Mouse (Mus musculus) intestine, embryonic 16.5 days (tissue): ENCODE results near the gene Ufm1. TPM values are rescaled to one million over a fixed set of nuclear protein-coding genes. Genes with fewer than 3 reads are reported as not detected.

ENCODE experiments used
- ATAC-seq: fragments of 200-750 bp; cut with Nextera tagmentation; 2 replicates; pipeline ENCODE4 v1.8.0; 2017; ENCODE audit warnings: moderate TSS enrichment, moderate library complexity
- H3K27ac ChIP-seq: fragments of 300-500 bp; sonication (generic); 2 replicates; pipeline ENCODE4 v1.5.1; 2014; ENCODE audit warnings: mild to moderate bottlenecking, low read length
- H3K27me3 ChIP-seq: fragments of 300-500 bp; sonication (generic); replicated peaks from 2 replicates; pipeline ENCODE4 v1.6.1; 2014; ENCODE audit warnings: low read length, control low read depth, mixed read lengths; ENCODE audit not compliant: control insufficient read depth, insufficient read depth
- H3K36me3 ChIP-seq: fragments of 300-500 bp; sonication (generic); 2 replicates; pipeline ENCODE4 v1.6.1; 2014; ENCODE audit warnings: low read length, control low read depth; ENCODE audit not compliant: control insufficient read depth, insufficient read depth
- H3K4me1 ChIP-seq: fragments of 300-500 bp; sonication (generic); 2 replicates; pipeline ENCODE4 v1.6.1; 2014; ENCODE audit warnings: low read length, control low read depth, mixed read lengths; ENCODE audit not compliant: control insufficient read depth, insufficient read depth
- H3K4me2 ChIP-seq: fragments of 300-500 bp; sonication (generic); 2 replicates; pipeline ENCODE4 v1.6.1; 2014; ENCODE audit warnings: low read depth, low read length, control low read depth
- H3K4me3 ChIP-seq: fragments of 300-500 bp; sonication (generic); 2 replicates; pipeline ENCODE4 v1.5.1; 2014; ENCODE audit warnings: mild to moderate bottlenecking, low read length
- H3K9ac ChIP-seq: fragments of 300-500 bp; sonication (generic); 2 replicates; pipeline ENCODE4 v1.6.1; 2014; ENCODE audit warnings: low read depth, low read length
- H3K9me3 ChIP-seq: fragments of 300-500 bp; sonication (generic); 2 replicates; pipeline ENCODE4 v1.6.1; 2016; ENCODE audit warnings: low read length, control low read depth; ENCODE audit not compliant: control insufficient read depth
- WGBS: fragments of 180-500 bp; shearing (Covaris S2); extraction: QIAGEN DNeasy Blood & Tissue Kit; methylation state at CpG from one replicate; pipeline ENCODE4 v1.1.7; 2014; 5-methylcytosine and 5-hydroxymethylcytosine counted together
- polyA plus RNA-seq: library from polyadenylated mRNA; unstranded; fragments of >200 nt; fragmentation: Nextera tagmentation; extraction: Ambion mirVana; gene quantifications from 2 replicates; pipeline ENCODE4 v1.2.1, GENCODE M21; 2015

The Ufm1 gene
- polyA plus RNA-seq, 1 experiment from 2014 or later = 127 TPM

GRCm38 (mm10) chr3:53847726-53848125 lies 15.9 kb downstream of the Ufm1 start:
- H3K27ac ChIP-seq = no peak overlapping the region
- H3K9me3 ChIP-seq = no peaks in the 10 kb centered on the region
- no peaks in the 10 kb centered on the region for H3K27me3 ChIP-seq
- no peak for ATAC-seq
- H3K4me3 ChIP-seq = no peak overlapping the region
- 76% methylated on average over 4 of the region's 4 CpGs for WGBS
- H3K36me3 ChIP-seq = no peaks in the 10 kb centered on the region
- H3K9ac ChIP-seq = no peak overlapping the region
- no peaks in the 10 kb centered on the region for H3K4me1 ChIP-seq
- H3K4me2 ChIP-seq = no peak overlapping the region

- Histone ChIP-seq H3K9ac (no peak overlapping the region), H3K36me3 (no peaks in the 10 kb centered on the region), H3K9me3 (no peaks in the 10 kb centered on the region), H3K27ac (no peak overlapping the region), H3K4me1 (no peaks in the 10 kb centered on the region), H3K27me3 (no peaks in the 10 kb centered on the region), H3K4me3 (no peak overlapping the region), H3K4me2 (no peak overlapping the region)
- ATAC-seq = no peak
- WGBS = 50% methylated on average over 7 of the region's 7 CpGs
These were observed 17.3 kb downstream of the Ufm1 start for GRCm38 (mm10) chr3:53846206-53846928.

- H3K27ac ChIP-seq = no peak within 1 kb of the TSS
These were observed 18.8 kb downstream of the Ufm1 start, which contains the start of gene Gm10985 for GRCm38 (mm10) chr3:53844786-53845185. TSS of gene Gm10985 (plus strand) at chr3:53845086.

GRCm38 (mm10) chr3:53834238-53834637 lies 29.4 kb downstream of the Ufm1 start:
- Histone ChIP-seq H3K4me2 (no peak overlapping the region), H3K9ac (no peak overlapping the region), H3K4me3 (no peak overlapping the region), H3K36me3 (no peaks in the 10 kb centered on the region), H3K27ac (no peak overlapping the region), H3K27me3 (no peaks in the 10 kb centered on the region), H3K4me1 (no peaks in the 10 kb centered on the region), H3K9me3 (no peaks in the 10 kb centered on the region)
- ATAC-seq = no peak
- WGBS = 69% methylated on average over 2 of the region's 2 CpGs

More at GRCm38 (mm10) chr3:53844786-53845185, 18.8 kb downstream of the Ufm1 start, which contains the start of gene Gm10985:
- Histone ChIP-seq H3K4me2 (no peak within 1 kb of the TSS), H3K4me1 (no peaks in the 10 kb centered on the region), H3K9me3 (no peaks in the 10 kb centered on the region), H3K9ac (no peak within 1 kb of the TSS), H3K4me3 (no peak within 1 kb of the TSS), H3K36me3 (no peaks in the 10 kb centered on the region), H3K27me3 (no peaks in the 10 kb centered on the region)
- ATAC-seq = no peak
- WGBS = 89% methylated on average over 2 of the region's 2 CpGs

DNA sequence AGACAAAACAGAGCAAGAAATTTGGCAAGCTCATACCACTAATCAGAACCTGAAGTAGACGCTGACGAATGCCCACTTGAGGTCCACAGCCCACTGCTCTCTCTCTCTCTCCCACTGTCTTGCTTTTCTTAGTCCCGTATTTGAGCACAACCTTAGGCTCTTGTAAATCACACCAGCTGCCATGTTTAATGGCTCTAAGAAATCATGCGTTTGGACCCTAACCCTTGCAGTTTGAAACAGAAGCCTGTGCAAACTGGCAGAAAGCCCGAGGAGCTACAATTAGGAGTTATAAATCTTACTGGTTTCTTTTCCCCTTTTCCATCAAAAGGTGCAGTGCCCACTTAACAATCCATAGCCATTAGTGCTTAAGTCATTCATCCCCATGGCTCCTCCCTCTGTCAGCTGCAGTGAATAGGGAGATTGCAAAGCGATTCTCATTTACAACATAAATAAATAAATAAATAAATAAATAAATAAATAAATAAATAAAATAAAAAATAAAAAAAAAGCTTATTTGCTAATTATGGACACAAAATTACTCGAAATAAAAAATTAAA lies 50.1 kb downstream of the Ufm1 start:
- H3K4me1 ChIP-seq = no peaks in the 10 kb centered on the region
- no peaks in the 10 kb centered on the region for H3K27me3 ChIP-seq
- no peak overlapping the region for H3K4me2 ChIP-seq
- no peak overlapping the region for H3K9ac ChIP-seq
- H3K4me3 ChIP-seq = no peak overlapping the region
- WGBS = 46% methylated on average over 7 of the region's 7 CpGs
- no peaks in the 10 kb centered on the region for H3K9me3 ChIP-seq
- ATAC-seq = no peak
- H3K27ac ChIP-seq = no peak overlapping the region
- no peaks in the 10 kb centered on the region for H3K36me3 ChIP-seq

Other genes with a start within 250 kb of the Ufm1 start
- 5.3 and 5.7 TPM in 2 replicates for gene Frem2, start 206.5 kb downstream of the Ufm1 start, polyA plus RNA-seq
- not detected in 2 replicates for gene Gm10985, start 18.7 kb downstream of the Ufm1 start, polyA plus RNA-seq